Mouse (Mus musculus): ENCODE results near the gene Klk9.
A peak's percentile ranks its signal among the peaks of the same experiment; 100 is the strongest.

Klk9 gene

DNA sequence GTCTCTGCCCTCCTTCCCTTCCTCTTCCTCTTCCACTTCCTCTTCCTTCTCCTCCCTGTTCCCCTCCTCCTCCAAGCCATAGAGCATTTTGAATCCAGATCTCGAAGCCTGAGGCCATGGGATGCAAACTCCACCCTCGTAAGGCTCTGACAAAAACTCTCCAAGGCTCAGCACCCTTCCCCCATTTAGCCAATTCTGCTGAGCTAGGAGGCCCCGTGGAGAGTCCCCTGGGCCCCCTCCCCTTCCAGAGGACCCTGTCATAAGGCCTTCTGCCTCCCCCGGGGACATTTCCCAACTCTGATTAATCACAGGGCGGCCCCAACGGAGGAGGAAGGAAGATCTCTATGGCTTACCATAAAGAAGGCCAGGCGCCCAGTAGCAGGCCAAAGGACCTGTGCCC, at the start of gene Klk9:
Klk9 (plus strand) TSS at position 301 of the 400 bp plus-strand sequence.
- DNase-seq (ENCODE audit: low spot score) = no peak

DNA sequence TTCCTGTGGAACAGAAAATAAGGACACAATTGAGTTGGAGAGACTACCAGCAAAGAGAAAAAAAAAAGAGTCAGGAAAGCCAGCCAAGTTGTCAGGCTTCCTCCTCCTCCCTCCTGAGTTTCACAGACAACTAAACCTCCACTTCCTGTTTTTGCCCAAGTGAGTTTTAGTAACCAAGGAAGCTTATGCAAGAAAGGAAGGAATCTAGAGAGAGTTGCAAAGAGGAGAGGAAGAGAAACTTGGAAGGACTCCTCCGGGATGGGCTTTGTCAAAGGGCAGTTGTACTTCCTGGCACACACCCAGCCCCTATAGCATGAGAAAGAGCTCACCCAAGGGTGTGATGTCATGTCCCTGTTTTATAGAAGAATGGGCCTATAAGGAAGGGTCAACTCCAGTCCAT, 43.9 kb upstream of the Klk9 start:
- no peak for DNase-seq (ENCODE audit: low spot score)

DNA sequence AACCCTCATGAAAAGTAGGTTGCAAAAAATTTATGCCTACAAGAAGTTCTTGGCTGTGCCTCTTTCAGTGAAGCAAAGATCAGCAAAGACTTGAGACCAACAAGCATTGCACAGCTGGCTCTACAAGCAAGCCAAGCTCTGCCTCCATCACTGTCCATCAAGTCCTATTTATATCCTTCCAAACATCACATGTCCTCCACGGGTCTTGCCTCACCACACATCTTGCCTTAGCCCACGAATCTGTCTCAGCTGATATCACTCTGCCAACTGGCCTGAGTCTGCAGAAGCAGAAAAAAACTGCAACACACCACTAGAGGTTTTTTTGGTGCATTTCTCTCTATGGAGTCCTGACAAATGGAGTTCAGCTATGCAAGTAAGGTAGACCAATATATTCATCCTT, 38.9 kb upstream of the Klk9 start:
- no peak for DNase-seq (ENCODE audit: low spot score)

DNA sequence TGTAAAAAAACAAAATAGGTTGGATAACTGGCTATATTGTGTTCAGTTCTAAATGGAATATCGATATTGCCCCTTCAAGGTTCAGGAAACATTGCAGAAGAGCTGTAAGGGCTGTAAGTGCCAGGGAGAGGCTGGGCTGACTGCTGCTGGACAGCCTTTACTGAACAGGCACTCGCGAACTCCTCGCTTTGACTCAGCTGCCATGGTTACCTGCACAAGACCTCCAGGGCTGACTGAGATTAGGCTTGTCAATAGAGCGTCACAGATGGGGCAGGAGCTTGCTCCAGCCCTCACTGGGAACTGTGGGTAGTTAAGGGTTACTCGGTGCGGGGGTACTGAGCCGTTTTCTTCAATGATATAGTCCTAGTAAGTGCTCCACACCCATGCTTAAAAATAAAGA, 25.2 kb upstream of the Klk9 start:
- no peak for DNase-seq (ENCODE audit: low spot score)

DNA sequence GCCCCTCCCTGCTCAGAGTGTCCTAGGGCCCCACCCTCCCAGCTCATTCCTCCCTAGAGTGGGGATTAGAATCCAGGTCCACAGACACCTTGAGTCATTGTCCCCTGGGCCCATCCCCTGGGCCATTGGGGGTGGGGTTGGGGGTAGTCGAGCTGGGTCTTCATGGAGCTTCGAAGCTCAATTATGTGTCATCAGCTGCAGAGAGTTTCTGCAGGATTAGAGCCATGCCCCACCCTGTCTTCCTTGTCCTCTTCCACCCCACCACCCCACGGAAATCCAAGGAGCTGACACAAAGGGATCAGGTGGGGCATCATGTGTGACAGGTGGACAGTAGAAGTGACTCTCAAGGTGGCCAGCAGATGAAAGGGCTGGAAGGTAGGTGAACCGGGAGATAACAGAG, 23.1 kb upstream of the Klk9 start, which contains the start of gene Klk12:
Klk12 (plus strand) TSS at position 301 of the 400 bp plus-strand sequence.
- no peak for DNase-seq (ENCODE audit: low spot score)

DNA sequence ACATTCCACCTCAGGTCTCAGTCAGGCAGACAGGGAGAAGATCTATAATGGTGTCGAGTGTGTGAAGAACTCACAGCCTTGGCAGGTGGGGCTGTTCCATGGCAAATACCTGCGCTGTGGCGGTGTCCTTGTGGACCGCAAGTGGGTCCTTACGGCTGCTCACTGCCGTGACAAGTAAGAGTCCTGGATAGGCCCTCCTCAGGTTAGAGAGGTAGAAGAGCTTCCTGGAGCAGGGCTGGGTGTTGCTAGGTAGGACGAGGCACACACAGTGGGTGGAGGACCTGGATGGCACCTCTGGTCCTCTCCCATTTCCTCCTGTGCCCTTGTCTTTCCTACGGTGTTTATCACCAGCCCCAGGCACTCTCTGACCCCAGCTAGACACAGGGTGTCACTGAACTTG, 22.1 kb upstream of the Klk9 start:
- DNase-seq (ENCODE audit: low spot score) = no peak

DNA sequence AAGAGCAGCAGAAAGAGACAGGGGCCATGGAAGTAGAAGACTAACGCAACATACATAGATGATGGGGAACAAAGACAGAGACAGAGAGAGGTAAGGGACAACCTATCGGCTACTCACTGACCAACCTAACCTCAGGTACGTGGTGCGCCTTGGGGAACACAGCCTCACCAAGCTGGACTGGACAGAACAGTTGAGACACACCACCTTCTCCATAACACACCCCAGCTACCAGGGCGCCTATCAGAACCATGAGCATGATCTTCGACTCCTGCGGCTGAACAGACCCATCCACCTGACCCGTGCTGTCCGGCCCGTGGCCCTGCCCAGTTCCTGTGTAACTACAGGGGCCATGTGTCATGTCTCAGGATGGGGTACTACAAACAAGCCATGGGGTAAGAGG, 21.0 kb upstream of the Klk9 start:
- DNase-seq (ENCODE audit: low spot score) = no peak

DNA sequence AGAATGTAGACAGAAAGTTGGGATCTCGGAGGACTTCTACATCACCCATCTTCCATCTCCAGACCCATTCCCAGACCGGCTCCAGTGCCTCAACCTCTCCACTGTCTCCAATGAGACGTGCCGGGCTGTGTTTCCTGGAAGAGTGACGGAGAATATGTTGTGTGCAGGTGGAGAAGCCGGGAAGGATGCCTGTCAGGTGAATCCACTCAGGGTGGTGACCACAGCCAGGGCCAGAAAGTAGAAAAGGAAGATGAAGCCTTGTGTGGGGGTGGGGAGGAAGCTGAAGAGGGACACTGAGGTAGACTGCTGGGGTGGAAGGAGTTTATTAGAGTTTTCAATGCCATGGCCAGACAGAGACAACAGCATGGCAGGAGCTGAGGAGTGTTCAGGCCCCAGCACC, 19.8 kb upstream of the Klk9 start:
- DNase-seq (ENCODE audit: low spot score) = no peak

DNA sequence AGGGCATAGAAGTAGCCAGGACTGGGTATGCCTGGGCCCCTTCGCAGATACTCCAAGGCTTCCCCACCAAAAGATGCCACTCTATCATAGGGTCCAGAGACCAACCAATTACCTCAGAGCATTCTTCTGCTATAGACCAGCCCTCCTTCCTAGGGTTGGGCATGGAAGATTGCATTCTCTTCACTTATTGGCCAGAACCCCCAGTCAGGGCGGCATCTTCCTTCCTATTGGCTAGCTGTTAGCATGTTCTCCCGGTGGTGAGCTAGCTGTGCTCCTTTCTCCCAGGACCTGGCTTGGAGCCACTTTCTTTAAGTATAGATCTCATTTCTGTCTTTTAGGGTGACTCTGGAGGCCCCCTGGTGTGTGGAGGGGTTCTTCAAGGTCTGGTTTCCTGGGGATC, 18.8 kb upstream of the Klk9 start:
- DNase-seq (ENCODE audit: low spot score) = no peak

DNA sequence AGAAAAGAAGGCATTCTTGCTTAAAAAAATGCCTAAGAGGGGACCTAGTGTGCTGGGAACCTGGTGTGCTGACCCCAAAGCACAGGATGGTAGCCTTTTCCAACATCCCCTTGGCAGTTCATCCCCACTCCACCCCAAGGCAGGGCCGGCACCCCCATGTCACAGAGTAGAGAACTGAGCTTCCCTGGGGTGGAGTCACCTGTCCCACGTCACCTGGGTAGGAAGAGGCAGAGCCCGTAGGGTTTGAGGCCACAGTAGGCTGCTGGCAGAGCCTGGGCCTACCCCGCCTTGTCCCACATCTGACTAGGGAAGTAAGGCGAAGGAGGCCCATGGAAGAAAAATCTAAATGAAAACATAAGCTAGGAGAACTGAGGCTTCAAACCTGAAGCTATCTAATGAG, 17.3 kb upstream of the Klk9 start, which contains the start of gene Klk11:
Klk11 (plus strand) TSS at position 241 of the 400 bp plus-strand sequence.
- no peak for DNase-seq (ENCODE audit: low spot score)

DNA sequence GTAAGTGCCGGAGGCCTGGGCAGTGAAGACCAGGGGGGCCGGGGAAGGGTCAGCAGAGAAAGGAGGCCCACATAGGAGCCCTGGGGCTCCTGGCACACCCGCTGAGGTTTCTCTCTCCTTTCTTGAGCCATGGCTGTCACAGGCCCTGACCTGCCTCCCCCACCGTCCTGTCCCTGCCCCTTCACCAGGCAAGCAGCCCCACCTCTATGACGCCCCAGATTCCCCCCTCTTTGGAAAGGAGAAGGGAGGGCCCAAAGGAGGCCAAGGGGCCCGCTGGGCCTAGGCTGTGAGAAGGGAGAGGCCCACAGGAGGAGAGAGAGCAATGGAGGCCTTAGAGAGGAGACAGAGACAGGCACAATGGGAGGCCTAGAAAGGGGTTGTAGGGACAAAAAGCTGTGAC, 16.9 kb upstream of the Klk9 start:
- no peak for DNase-seq (ENCODE audit: low spot score)

DNA sequence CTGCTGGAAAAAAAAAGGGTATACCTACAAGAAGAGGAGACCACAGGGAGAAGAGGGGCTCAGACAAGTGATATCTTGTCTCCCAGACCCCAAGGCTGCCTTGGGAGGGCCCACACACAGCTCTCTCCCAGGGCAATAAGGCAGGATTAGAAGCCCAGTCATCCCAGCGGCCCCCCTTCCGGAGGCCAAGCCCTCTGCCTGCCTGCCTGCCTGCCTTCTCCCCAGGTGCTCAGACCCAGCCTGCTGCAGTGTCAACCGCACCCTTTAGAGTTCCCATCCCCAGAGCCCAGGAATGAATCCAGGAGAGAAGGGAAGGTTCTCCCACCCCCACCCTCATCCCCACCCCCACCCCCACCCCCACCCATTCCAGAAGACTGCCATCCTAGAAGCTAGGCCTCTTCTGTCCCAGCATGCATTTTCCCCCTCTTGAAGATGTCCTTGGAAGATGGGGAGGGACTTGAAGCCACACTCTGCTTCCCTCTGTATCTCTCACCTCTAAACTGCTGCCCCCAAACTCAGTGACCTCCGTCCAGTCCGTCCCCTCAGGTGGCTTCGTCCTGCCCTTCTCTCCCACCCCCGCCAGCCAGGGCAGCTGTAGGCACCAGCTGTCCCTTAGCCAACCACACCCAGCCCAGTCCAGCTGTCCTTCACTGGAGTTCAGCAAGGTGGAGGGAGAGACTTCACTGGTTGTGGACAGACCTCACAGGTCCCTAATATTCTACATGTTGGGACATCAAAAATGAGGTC, 16.2 kb upstream of the Klk9 start:
- no peak for DNase-seq (ENCODE audit: low spot score)

DNA sequence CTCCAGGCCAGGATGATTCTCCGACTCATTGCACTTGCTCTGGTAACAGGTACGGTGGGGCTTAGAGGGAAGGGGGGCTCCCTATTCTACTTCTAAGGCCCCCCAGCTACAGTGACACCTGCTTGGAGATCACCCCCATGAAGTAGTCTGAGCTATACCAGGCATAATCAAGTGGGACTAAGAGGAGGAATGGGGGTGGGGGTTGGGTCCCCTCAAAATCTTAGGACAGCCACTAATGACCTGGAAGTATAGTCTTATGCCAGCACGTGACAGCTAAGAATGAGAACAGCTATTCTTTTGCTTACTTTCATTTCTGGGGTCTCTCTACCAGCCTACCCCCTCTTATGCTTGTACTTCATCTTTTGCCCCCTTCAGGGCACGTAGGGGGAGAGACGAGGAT, 15.2 kb upstream of the Klk9 start:
- DNase-seq (ENCODE audit: low spot score) = no peak

DNA sequence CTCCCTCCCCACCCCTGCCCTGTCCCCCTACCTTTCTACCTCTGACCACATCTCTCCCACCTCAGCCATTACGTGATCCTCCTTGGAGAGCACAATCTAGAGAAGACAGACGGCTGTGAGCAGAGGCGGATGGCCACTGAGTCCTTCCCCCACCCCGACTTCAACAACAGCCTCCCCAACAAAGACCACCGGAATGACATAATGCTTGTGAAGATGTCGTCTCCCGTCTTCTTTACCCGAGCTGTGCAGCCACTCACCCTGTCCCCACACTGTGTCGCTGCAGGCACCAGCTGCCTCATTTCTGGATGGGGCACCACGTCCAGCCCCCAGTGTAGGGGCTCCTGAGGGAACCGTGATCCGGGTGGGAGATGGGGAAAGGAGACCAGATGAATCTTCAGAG, 14.3 kb upstream of the Klk9 start:
- DNase-seq (ENCODE audit: low spot score) = no peak

DNA sequence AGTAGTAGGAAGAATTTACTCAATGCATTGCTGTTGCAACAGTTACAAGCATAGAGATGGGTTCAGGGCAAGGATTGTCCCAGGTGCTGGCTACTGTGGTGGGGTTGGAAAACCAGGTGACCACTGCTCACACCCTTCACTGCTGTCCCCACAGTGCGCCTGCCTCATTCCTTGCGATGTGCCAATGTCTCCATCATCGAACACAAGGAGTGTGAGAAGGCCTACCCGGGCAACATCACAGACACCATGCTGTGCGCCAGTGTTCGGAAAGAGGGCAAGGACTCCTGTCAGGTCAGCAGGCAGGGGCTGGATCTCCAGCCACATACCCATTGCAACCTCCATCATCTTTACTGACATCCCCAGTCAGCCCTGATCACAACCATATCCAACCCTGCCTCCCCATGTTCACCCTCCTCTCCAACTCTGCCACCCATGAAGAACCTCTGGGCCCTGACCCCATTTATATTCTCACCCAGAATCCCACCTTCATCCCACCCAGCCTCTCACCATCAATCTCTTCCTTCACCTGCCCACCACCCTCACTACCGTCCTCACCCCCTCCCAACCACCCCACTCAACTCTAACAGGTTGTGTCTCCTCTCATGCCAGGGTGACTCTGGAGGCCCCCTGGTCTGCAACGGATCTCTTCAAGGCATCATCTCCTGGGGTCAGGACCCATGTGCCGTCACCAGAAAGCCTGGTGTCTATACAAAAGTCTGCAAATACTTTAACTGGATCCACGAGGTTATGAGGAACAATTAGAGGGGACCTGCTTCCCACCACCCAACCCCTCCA, 13.3 kb upstream of the Klk9 start:
- DNase-seq (ENCODE audit: low spot score) = no peak

DNA sequence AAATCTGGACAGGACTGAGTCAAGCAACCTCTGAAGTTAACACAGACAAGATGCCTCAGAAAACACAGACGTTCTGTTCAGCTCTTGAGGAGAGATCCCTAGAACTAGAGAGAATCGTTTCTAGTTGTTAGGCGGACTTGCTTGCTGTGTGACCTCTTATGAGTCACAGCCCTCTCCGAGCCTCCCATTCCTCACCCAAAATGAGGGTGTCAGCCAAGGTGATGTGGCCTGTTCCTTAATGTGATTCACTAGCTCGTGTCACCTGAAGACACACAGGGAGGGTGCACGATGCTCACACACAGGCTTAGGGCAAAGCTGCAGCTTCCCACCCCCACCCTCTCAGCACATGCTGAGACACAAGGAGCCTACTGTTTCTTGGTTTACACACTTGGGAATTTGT, 11.4 kb upstream of the Klk9 start:
- DNase-seq (ENCODE audit: low spot score) = no peak

DNA sequence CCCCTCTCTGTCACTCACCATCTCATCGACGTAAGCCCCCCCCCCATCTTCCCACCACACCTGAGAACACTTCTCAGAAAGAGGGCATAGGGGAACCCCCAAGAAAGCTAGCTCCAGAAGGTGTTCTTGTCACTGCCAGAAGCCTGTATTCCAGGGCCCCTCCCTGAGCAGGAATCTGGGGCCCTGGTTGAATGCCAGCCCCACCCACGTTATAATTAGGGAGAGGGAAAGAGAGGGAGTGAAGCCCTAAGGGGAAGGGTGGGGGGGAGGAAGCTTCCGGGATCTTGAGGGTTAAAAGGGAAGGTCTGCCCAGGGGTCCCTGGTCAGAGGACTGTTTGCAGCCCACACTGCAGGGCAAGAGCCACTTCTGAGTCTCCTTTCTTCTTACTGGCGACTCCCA, 10.9 kb upstream of the Klk9 start, which contains the start of gene Klk10:
Klk10 (plus strand) TSS at position 290 of the 400 bp plus-strand sequence.
- DNase-seq (ENCODE audit: low spot score) = no peak

DNA sequence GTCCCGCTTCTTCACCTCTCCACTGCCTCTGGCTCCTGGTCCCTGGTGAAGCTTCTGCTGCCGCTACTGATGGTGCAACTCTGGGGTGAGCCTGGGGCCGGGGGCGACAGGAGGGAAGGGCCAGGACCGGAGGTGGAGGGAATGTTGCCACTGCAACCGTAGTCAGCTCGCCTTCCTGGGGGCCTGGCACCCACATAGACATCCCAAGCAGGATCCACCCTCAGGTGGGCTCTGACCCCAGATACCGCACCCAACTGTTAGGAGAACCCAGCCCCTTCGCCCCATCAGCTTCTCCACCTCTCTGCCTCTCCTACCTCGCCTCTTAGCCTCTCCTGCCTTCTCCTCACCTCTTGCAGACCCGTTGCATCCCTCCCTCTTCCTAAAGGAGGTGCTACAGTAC, 10.2 kb upstream of the Klk9 start:
- DNase-seq (ENCODE audit: low spot score) = no peak

DNA sequence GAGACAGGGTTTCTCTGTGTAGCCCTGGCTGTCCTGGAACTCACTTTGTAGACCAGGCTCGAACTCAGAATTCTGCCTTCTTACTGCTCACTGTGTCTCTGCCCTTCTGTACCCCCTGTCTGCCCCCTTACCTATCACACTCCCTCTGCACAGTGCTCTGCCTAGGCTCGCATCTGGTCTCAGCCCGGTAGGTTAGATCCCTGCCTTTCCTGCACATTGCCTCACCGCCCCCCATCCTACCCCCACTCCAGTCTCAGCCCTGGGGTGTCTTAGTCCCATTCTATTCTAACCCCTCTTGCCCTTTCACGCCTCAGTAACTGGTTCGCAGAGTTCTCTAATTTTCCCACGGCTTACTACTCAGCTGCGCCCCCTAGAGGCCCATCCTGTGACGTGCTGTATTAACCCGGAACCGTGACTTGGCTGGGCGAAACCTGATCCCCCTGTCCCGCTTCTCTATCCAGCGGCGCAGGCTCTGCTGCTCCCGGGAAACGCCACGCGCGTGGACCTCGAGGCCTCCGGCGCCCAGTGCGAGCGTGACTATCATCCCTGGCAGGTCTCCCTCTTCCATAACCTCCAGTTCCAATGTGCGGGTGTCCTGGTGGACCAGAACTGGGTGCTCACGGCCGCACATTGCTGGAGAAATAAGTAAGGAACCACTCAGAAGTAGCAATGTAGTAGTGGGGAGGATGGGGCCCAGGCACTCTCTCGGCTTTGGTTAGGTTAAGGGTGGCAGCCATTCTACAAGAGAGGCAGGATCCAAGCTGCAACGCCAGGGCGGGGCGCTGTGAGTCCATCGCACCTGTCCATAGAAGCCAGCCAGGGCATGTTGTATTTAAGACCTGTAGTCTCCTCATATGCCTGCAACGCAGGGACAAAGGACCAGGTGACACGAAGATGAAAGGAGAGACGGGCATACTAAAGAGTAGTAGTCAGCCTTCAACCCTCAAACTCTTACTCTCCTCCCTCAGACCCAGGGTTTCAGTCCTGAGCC, 9.1 kb upstream of the Klk9 start:
- peak; percentile 17 for DNase-seq (ENCODE audit: low spot score)

DNA sequence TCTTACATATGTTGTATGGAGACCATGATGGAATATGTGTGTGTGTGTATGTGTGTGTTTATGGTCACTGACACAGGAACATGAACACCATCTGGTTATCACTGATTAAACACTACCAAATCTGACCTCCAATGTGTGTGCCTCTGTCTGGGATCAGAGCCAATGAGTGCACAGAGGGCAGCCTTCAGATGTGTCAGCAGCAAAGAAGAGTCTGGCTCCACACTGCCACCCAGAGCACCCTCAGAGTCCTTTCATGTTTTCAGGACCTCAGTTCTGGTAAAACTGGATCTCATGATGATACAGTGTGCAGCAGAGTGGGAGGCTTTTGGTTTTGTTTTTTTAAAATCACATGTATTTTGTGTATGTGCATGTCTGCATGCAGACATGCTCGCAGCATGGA, 6.4 kb upstream of the Klk9 start:
- no peak for DNase-seq (ENCODE audit: low spot score)

DNA sequence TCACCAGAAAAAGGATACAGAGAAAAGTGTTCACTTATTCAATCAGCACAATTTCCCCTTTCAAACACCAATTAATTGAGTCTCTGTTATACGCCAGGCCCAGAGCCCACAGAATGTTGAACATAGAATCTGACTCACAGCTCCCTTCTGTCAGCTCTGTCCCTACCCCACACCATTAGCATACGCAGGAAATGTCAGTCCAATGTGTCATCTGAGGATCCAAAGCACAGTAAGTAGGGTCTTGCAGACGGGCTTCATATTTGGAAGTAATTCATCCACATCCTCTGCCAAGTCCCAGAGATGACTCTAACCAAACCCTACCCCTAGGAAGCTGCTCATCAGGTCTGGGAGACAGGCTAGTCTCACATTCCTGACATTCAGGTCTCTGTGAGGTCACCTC, 3.6 kb upstream of the Klk9 start:
- no peak for DNase-seq (ENCODE audit: low spot score)

DNA sequence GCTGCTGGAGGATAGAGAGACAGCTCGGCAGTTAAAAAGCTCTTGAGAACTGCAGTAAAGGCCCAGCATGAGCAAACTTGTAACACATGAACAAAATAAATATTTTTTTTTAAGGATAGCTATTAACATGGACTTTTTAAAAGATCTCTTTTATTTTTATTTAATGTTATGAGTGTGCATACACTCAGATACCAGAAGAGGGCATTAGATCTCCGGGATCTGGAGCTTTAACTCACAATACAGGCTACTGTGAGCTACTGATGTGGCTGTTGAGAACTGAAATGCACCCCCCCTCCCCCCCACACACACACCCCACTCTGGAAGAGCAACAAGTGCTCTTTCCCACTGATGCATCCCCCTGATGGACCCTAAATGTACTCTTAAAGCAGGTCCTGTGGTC, 2.4 kb upstream of the Klk9 start:
- DNase-seq (ENCODE audit: low spot score) = no peak

Data from spleen, adult 12 weeks (tissue).